ENCODE assay signal across 21 mouse cellular contexts in genomic region chr11:79658205-79658825, GRCm38 (mm10).
DNase-seq lines count a peak whose midpoint lies in the region; ATAC-seq and TF ChIP-seq lines count a peak whose summit lies in the region.
"Had no signal": no experiment of that assay in that cellular context is flagged by ENCODE, and none has a peak within 500 bp of the region (broad histone marks: within the 10 kb centered on the region; RNA-seq: fewer than 3 reads in every experiment).

No protein-coding gene starts in this region.

- no peak overlapping the region for H3K4me3 ChIP-seq in lung, postnatal 0 days (ENCODE audit: low read depth, low read length)
- no peak overlapping the region for H3K4me3 ChIP-seq in bone marrow, adult 2 months (replicated peaks; ENCODE audit: control insufficient read depth, low read depth, low read length)
- H3K4me3 ChIP-seq: embryonic facial prominence, embryonic 10.5 days; erythroblast, embryonic 14.5 days; intestine, embryonic 15.5 days; limb, embryonic 12.5 days; liver, embryonic 15.5 days; midbrain, embryonic 15.5 days; neural tube, embryonic 12.5 days had no signal

- no peak for TF ChIP-seq CTCF in lung, postnatal 0 days (IDR thresholded peaks at IDR 0.05)
- TF ChIP-seq CTCF in bone marrow, adult 2 months (IDR thresholded peaks at IDR 0.05; ENCODE audit: control insufficient read depth, insufficient read depth, low read length): no peak

- peaks cover 4% of the 10 kb centered on the region for H3K4me1 ChIP-seq in lung, postnatal 0 days (ENCODE audit: insufficient read depth, low read depth, low read length)
- H3K4me1 ChIP-seq in bone marrow, adult 2 months (ENCODE audit: control insufficient read depth, insufficient read depth, low read length): peaks cover 9% of the 10 kb centered on the region; the same call in 1 of the 2 replicates

- no peak for ATAC-seq in lung, postnatal 0 days
- ATAC-seq: intestine, embryonic 15.5 days; midbrain, embryonic 15.5 days had no signal

- no peak for TF ChIP-seq POLR2A in bone marrow, adult 2 months (IDR thresholded peaks at IDR 0.05; ENCODE audit: borderline replicate concordance, control insufficient read depth, low read depth, low read length)

- no peak overlapping the region for H3K27ac ChIP-seq in lung, postnatal 0 days (ENCODE audit: low read length)
- peak overlapping the region; percentile 60 for H3K27ac ChIP-seq in bone marrow, adult 2 months (ENCODE audit: control insufficient read depth, insufficient read depth, low read depth, low read length, poor library complexity)
- H3K27ac ChIP-seq: embryonic facial prominence, embryonic 10.5 days; intestine, embryonic 15.5 days; kidney, postnatal 0 days; limb, embryonic 12.5 days; liver, embryonic 15.5 days; macrophage; midbrain, embryonic 15.5 days; neural tube, embryonic 12.5 days had no signal

- H3K9me3 ChIP-seq in lung, postnatal 0 days (ENCODE audit: low read length): no peaks in the 10 kb centered on the region
- H3K9me3 ChIP-seq: embryonic facial prominence, embryonic 10.5 days; intestine, embryonic 15.5 days; limb, embryonic 12.5 days; liver, embryonic 15.5 days; midbrain, embryonic 15.5 days; neural tube, embryonic 12.5 days had no signal

- TF ChIP-seq EP300 in lung, postnatal 0 days (IDR thresholded peaks at IDR 0.05): no peak

- WGBS in lung, postnatal 0 days: 80% methylated on average over 10 of the region's 10 CpGs
- WGBS in bone marrow, adult 2 months: 25% methylated on average over 10 of the region's 10 CpGs

- DNase-seq in lung, postnatal 0 days (ENCODE audit: low spot score): peak; percentile 25
- no peak for DNase-seq in lung, postnatal 14 days
- DNase-seq in naive thymus-derived CD4-positive, alpha-beta T cell, adult 2 months (ENCODE audit: low read depth): peak; percentile 83
- peak; percentile 56 for DNase-seq in thymus, postnatal 25 days
- no peak for DNase-seq in heart, adult 9 months (ENCODE audit: low spot score in 2 of 2)
- DNase-seq in adrenal gland, postnatal 4 days (ENCODE audit: low spot score in 2 of 2): no peak
- no peak for DNase-seq in kidney, postnatal 10 days
- DNase-seq: adrenal gland, postnatal 14 days; cerebellum, postnatal 10 days; gastrocnemius, postnatal 10 days; heart, postnatal 36 days had no signal

- no peak overlapping the region for H3K4me2 ChIP-seq in lung, postnatal 0 days (replicated peaks; ENCODE audit: low read depth, low read length)
- H3K4me2 ChIP-seq: intestine, embryonic 15.5 days; limb, embryonic 12.5 days; liver, embryonic 15.5 days; midbrain, embryonic 15.5 days; neural tube, embryonic 12.5 days had no signal

- no peak overlapping the region for H3K9ac ChIP-seq in lung, postnatal 0 days (replicated peaks; ENCODE audit: low read depth)
- H3K9ac ChIP-seq: intestine, embryonic 15.5 days; limb, embryonic 12.5 days; liver, embryonic 15.5 days; midbrain, embryonic 15.5 days; neural tube, embryonic 12.5 days had no signal

- H3K27me3 ChIP-seq in lung, postnatal 0 days (replicated peaks; ENCODE audit: insufficient read depth, low read length): no peaks in the 10 kb centered on the region
- H3K27me3 ChIP-seq: intestine, embryonic 15.5 days; limb, embryonic 12.5 days; midbrain, embryonic 15.5 days had no signal

- no peaks in the 10 kb centered on the region for H3K36me3 ChIP-seq in lung, postnatal 0 days (ENCODE audit: insufficient read depth, low read length)
- H3K36me3 ChIP-seq: embryonic facial prominence, embryonic 10.5 days; intestine, embryonic 15.5 days; limb, embryonic 12.5 days; liver, embryonic 15.5 days; midbrain, embryonic 15.5 days; neural tube, embryonic 12.5 days had no signal

Comparison
In these comparisons a context has a peak if more than half of its experiments do, and no peak if none do; other contexts are left out.
1. DNase-seq: peak in lung, postnatal 0 days (single experiment), naive thymus-derived CD4-positive, alpha-beta T cell, adult 2 months (single experiment) and thymus, postnatal 25 days (single experiment); none in lung, postnatal 14 days (single experiment), heart, adult 9 months (0 of 2), adrenal gland, postnatal 4 days (0 of 2) and kidney, postnatal 10 days (single experiment).